Mouse (Mus musculus): Measurements from ENCODE around the gene Camsap1. TPM values are rescaled to one million over a fixed set of nuclear protein-coding genes. Genes with fewer than 3 reads are reported as not detected.

Gene Camsap1
- total and polyA plus RNA-seq, 3 experiments = 24.2 to 30.2 (median 25.8) TPM

DNA sequence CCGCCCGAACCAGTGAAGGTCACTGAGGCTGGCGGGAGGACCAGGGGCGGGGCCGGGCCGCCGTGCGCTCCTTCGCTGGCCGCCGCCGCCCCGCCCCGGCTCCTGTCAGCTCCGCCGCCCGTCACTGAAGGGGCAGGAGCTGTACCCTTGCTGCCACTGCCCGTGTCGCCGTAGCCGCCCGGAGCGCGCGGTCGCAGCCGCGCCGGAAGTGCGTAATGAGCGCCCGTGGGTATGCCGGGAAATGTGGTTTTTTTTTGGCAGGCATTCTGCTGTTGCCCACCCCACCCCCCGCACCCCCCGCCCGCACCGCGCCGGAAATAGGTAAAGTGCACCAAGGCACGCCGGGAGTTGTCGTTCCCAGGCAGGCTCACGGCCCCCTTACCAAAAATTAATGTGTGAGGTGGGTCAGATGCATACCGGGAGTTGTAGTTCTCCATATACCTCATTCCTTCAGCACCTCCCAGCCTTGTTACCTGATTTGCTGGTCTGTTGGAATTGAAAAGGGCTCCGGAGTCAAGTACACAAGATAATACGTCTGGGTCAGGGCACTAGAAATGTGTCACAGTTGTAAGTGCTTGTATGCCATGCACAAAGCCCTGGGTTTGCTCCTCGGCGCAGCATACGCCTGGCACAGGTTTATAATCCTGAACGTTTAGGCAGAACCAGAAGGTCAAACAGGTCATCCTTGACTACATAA is 38.6 kb upstream of the Camsap1 start, which contains the start of gene Ubac1:
TSS of gene Ubac1 (minus strand) at position 187 of the 697 bp plus-strand sequence.
- H3K27me3 ChIP-seq (ENCODE audit: control insufficient read depth in 1 of 2, insufficient read depth in 2 of 2, low read length in 2 of 2) = no peaks in the 10 kb centered on the region
- peak within 1 kb of the TSS; percentile 83 to 95 for H3K4me3 ChIP-seq (ENCODE audit: control insufficient read depth in 1 of 2, insufficient read depth in 1 of 2, low read depth in 2 of 2, low read length in 2 of 2)
- no peaks in the 10 kb centered on the region for H3K9me3 ChIP-seq (replicated peaks; ENCODE audit: insufficient read depth, low read length)
- DNase-seq (ENCODE audit: low read depth, low spot score) = peak; percentile 94
- peaks cover 0 to 23% of the 10 kb centered on the region in 2 experiments; a peak in 2 of 4 replicates for H3K36me3 ChIP-seq (ENCODE audit: control insufficient read depth in 1 of 2, insufficient read depth in 2 of 2, low read length in 2 of 2)
- H3K27ac ChIP-seq (ENCODE audit: control insufficient read depth, low read depth, low read length) = peak within 1 kb of the TSS; percentile 84
- peaks cover 7 to 26% of the 10 kb centered on the region in 2 experiments for H3K4me1 ChIP-seq (ENCODE audit: control insufficient read depth in 1 of 2, insufficient read depth in 2 of 2, low read length in 2 of 2)
- peak within 1 kb of the TSS; percentile 87 for H3K9ac ChIP-seq (ENCODE audit: control insufficient read depth, low read depth, low read length, poor library complexity, severe bottlenecking)
- H3K79me2 ChIP-seq (ENCODE audit: control insufficient read depth, insufficient read depth, low read length, poor library complexity) = peaks cover 20% of the 10 kb centered on the region
- 0 out of 2 replicates have a peak, but pooled peaks have one; percentile 31 for TF ChIP-seq USF1 (IDR thresholded peaks at IDR 0.05; ENCODE audit: low read depth, low read length)
- TF ChIP-seq POLR2AphosphoS2 (IDR thresholded peaks at IDR 0.05; ENCODE audit: low read length) = no peak
- peak; percentile 39; the same call in 1 of the 2 replicates for TF ChIP-seq E2F4 (IDR thresholded peaks at IDR 0.05; ENCODE audit: borderline replicate concordance, low read depth, low read length)
- 0 out of 2 replicates have a peak, but pooled peaks have one; percentile 12 for TF ChIP-seq UBTF (IDR thresholded peaks at IDR 0.05; ENCODE audit: borderline replicate concordance, insufficient read depth, low read depth, low read length)
- no peak for TF ChIP-seq ZC3H11A (IDR thresholded peaks at IDR 0.05; ENCODE audit: low read depth, low read length)
- TF ChIP-seq BHLHE40 (IDR thresholded peaks at IDR 0.05; ENCODE audit: borderline replicate concordance, low read depth, low read length) = no peak
- TF ChIP-seq MEF2A (IDR thresholded peaks at IDR 0.05; ENCODE audit: extremely low read depth, insufficient replicate concordance, low read depth, low read length, poor library complexity, severe bottlenecking) = no peak
- no peak for TF ChIP-seq USF2 (IDR thresholded peaks at IDR 0.05; ENCODE audit: borderline replicate concordance in 1 of 2, insufficient read depth in 1 of 2, low read depth in 1 of 2, low read length in 2 of 2)
- TF ChIP-seq NRF1 (IDR thresholded peaks at IDR 0.05; ENCODE audit: insufficient read depth, low read depth, low read length, poor library complexity, severe bottlenecking) = peak; percentile 59
- peak; percentile 55 to 59; a peak in 3 of 4 replicates for TF ChIP-seq POLR2A (IDR thresholded peaks at IDR 0.05; ENCODE audit: control insufficient read depth in 1 of 2, insufficient read depth in 1 of 2, low read depth in 1 of 2, low read length in 2 of 2, poor library complexity in 1 of 2)
- TF ChIP-seq CHD2 (IDR thresholded peaks at IDR 0.05; ENCODE audit: low read length) = peak; percentile 44; the same call in 1 of the 2 replicates
- TF ChIP-seq SIN3A (IDR thresholded peaks at IDR 0.05; ENCODE audit: low read length) = peak; percentile 81
- no peak for TF ChIP-seq POLR2AphosphoS5 (IDR thresholded peaks at IDR 0.05; ENCODE audit: borderline replicate concordance, low read depth, low read length)
- no peak for TF ChIP-seq GATA1 (IDR thresholded peaks at IDR 0.05; ENCODE audit: low read depth, low read length)
- peak; percentile 64 for TF ChIP-seq NELFE (IDR thresholded peaks at IDR 0.05; ENCODE audit: low read depth, low read length)
- TF ChIP-seq MAZ (IDR thresholded peaks at IDR 0.05; ENCODE audit: low read depth, low read length) = peak; percentile 92
- no peak for TF ChIP-seq MAFK (IDR thresholded peaks at IDR 0.05; ENCODE audit: borderline replicate concordance, low read depth, low read length)
- no peak for TF ChIP-seq EP300 (IDR thresholded peaks at IDR 0.05; ENCODE audit: low read depth in 1 of 2, low read length in 2 of 2)
- no peak for TF ChIP-seq CTCF (IDR thresholded peaks at IDR 0.05 in 2 of 3, conservative IDR thresholded peaks at IDR 0.05 in 1 of 3; ENCODE audit: control insufficient read depth in 1 of 3, insufficient read depth in 1 of 3, low read depth in 2 of 3, low read length in 3 of 3, poor library complexity in 1 of 3, severe bottlenecking in 1 of 3)
- no peak for TF ChIP-seq RAD21 (IDR thresholded peaks at IDR 0.05; ENCODE audit: low read depth, low read length)
- no peak for TF ChIP-seq ZKSCAN1 (IDR thresholded peaks at IDR 0.05; ENCODE audit: low read depth, low read length)
- TF ChIP-seq ZNF384 (IDR thresholded peaks at IDR 0.05; ENCODE audit: low read depth, low read length) = 0 out of 2 replicates have a peak, but pooled peaks have one; percentile 8
- TF ChIP-seq MAX (IDR thresholded peaks at IDR 0.05; ENCODE audit: low read length) = no peak; the same call in 1 of the 2 replicates
- TF ChIP-seq MXI1 (IDR thresholded peaks at IDR 0.05; ENCODE audit: low read depth, low read length) = peak; percentile 73; the same call in 1 of the 2 replicates
- no peak for TF ChIP-seq GABPA (IDR thresholded peaks at IDR 0.05; ENCODE audit: low read depth, low read length)
- no peak for TF ChIP-seq TAL1 (IDR thresholded peaks at IDR 0.05; ENCODE audit: low read length)
- TF ChIP-seq MYC (IDR thresholded peaks at IDR 0.05; ENCODE audit: low read depth, low read length) = 0 out of 2 replicates have a peak, but pooled peaks have one; percentile 62
- TF ChIP-seq ETS1 (IDR thresholded peaks at IDR 0.05; ENCODE audit: low read depth, low read length) = no peak
- 0 out of 2 replicates have a peak, but pooled peaks have one; percentile 7 for TF ChIP-seq SMC3 (IDR thresholded peaks at IDR 0.05; ENCODE audit: low read depth, low read length)
- peak; percentile 82 for TF ChIP-seq KAT2A (conservative IDR thresholded peaks at IDR 0.05; ENCODE audit: low read depth, low read length)
- TF ChIP-seq TBP (IDR thresholded peaks at IDR 0.05; ENCODE audit: low read depth, low read length) = no peak
- TF ChIP-seq JUND (IDR thresholded peaks at IDR 0.05; ENCODE audit: low read depth, low read length) = no peak
- peak; percentile 19 for TF ChIP-seq TCF12 (IDR thresholded peaks at IDR 0.05; ENCODE audit: low read depth, low read length)
- peak; percentile 98 for TF ChIP-seq HCFC1 (IDR thresholded peaks at IDR 0.05; ENCODE audit: low read depth, low read length)
- TF ChIP-seq ZMIZ1 (IDR thresholded peaks at IDR 0.05; ENCODE audit: low read depth, low read length) = peak; percentile 68; the same call in 1 of the 2 replicates
